Mouse (Mus musculus): ENCODE data around the gene Olfr97. TPM values are rescaled to one million over a fixed set of nuclear protein-coding genes. Genes with fewer than 3 reads are reported as not detected.

The Olfr97 gene
- polyA plus RNA-seq (2012; rRNA removed): not detected in 2 replicates

GRCm38 (mm10) chr17:37237230-37237629 lies at the start of gene Olfr97:
Olfr97 (minus strand) TSS chr17:37237330.

GRCm38 (mm10) chr17:37283360-37283759 lies 46.2 kb upstream of the Olfr97 start, which contains the start of gene Olfr99:
Olfr99 (minus strand) TSS chr17:37283460.

DNA sequence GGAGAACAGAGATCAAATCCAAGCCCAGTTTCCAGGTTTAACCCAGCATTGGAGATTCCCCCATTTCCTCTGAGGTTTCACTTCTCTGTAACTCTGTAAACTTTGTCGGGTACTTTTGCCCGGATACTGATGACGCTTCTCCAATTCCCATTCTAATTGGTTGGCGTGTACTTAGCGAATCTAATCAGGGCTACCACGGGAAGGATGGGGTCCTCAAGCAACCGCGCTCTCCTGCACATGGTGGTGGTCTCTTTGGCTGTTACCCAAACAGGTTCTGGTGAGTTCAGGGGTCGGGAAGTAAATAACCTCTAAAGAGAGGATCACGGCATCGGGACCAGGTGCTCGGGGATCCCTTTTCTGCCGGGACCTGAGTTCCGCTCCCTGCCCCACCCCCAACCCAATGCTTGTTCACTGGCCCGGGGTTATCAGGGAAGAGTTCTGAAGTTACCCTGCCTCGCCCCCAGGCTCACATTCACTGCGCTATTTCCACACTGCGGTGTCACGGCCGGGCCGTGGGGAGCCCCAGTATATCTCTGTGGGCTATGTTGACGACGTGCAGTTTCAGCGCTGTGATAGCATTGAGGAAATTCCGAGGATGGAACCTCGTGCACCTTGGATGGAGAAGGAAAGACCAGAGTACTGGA lies 33.0 kb upstream of the Olfr97 start, which contains the start of gene H2-M3:
TSS of gene H2-M3 (plus strand) at position 163 of the 644 bp plus-strand sequence.

DNA sequence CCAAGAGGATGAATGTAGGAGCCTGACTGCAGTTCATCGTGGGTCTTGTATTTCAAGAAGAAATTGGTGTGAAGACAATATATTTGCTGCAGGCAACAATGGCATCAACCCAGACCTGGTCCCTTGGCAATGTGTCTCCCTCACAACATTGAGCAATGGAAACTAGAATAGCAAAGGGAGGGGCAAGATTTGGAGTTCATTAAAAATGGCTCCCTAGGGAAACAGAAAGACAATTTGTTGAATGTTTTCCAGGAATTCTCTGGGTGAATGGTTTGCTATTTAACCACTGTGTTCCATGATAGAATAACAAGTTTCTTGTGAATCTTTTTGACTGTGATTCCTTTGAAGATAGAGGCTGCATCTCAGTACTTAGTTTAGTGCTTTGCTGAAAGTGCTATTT lies 26.5 kb upstream of the Olfr97 start, which contains the start of gene Olfr98:
TSS of gene Olfr98 (minus strand) at position 124 of the 400 bp plus-strand sequence.

GRCm38 (mm10) chr17:37219846-37220245 lies 17.3 kb downstream of the Olfr97 start, which contains the start of gene Olfr96:
Olfr96 (plus strand) TSS chr17:37220146.

GRCm38 (mm10) chr17:37213018-37213417 lies 24.1 kb downstream of the Olfr97 start, which contains the start of gene Olfr95:
Olfr95 (minus strand) TSS chr17:37213118.

GRCm38 (mm10) chr17:37200894-37201293 lies 36.2 kb downstream of the Olfr97 start, which contains the start of gene Olfr94:
Olfr94 (minus strand) TSS chr17:37200994.

GRCm38 (mm10) chr17:37193656-37194055 lies 43.5 kb downstream of the Olfr97 start, which contains the start of gene Ubd:
Ubd (plus strand) TSS chr17:37193892.

Other genes with a start within 250 kb of the Olfr97 start
- 0.09 and 0.10 TPM in 2 replicates for gene H2-M5, start 247.8 kb downstream of the Olfr97 start, polyA plus RNA-seq (2012; rRNA removed)
- gene Zfp57, start 236.2 kb downstream of the Olfr97 start, polyA plus RNA-seq (2012; rRNA removed): 4.1 and 4.7 TPM in 2 replicates
- not detected in 2 replicates for gene Mog, start 213.9 kb downstream of the Olfr97 start, polyA plus RNA-seq (2012; rRNA removed)
- 2.0 TPM in 2 replicates for gene Gabbr1, start 191.4 kb downstream of the Olfr97 start, polyA plus RNA-seq (2012; rRNA removed)
- not detected in 2 replicates for gene Olfr90, start 148.8 kb downstream of the Olfr97 start, polyA plus RNA-seq (2012; rRNA removed)
- not detected in 2 replicates for gene Olfr91, start 139.1 kb downstream of the Olfr97 start, polyA plus RNA-seq (2012; rRNA removed)
- not detected in 2 replicates for gene Olfr92, start 117.2 kb downstream of the Olfr97 start, polyA plus RNA-seq (2012; rRNA removed)
- gene Olfr93, start 75.8 kb downstream of the Olfr97 start, polyA plus RNA-seq (2012; rRNA removed): not detected in 2 replicates
- not detected in 2 replicates for gene Ubd, start 43.4 kb downstream of the Olfr97 start, polyA plus RNA-seq (2012; rRNA removed)
- not detected in 2 replicates for gene Olfr94, start 36.3 kb downstream of the Olfr97 start, polyA plus RNA-seq (2012; rRNA removed)
- gene Olfr95, start 24.2 kb downstream of the Olfr97 start, polyA plus RNA-seq (2012; rRNA removed): not detected in 2 replicates
- gene Olfr96, start 17.2 kb downstream of the Olfr97 start, polyA plus RNA-seq (2012; rRNA removed): not detected in 2 replicates
- not detected in 2 replicates for gene Olfr98, start 26.4 kb upstream of the Olfr97 start, polyA plus RNA-seq (2012; rRNA removed)
- gene H2-M3, start 32.9 kb upstream of the Olfr97 start, polyA plus RNA-seq (2012; rRNA removed): 0.87 and 1.1 TPM in 2 replicates
- not detected in 2 replicates for gene Olfr99, start 46.1 kb upstream of the Olfr97 start, polyA plus RNA-seq (2012; rRNA removed)
- not detected in 2 replicates for gene Olfr101, start 67.0 kb upstream of the Olfr97 start, polyA plus RNA-seq (2012; rRNA removed)
- not detected in 2 replicates for gene Olfr102, start 79.7 kb upstream of the Olfr97 start, polyA plus RNA-seq (2012; rRNA removed)
- not detected in 2 replicates for gene Olfr103, start 102.4 kb upstream of the Olfr97 start, polyA plus RNA-seq (2012; rRNA removed)
- not detected in 2 replicates for gene Olfr104-ps, start 122.3 kb upstream of the Olfr97 start, polyA plus RNA-seq (2012; rRNA removed)
- gene Olfr105-ps, start 141.7 kb upstream of the Olfr97 start, polyA plus RNA-seq (2012; rRNA removed): not detected in 2 replicates
- not detected in 2 replicates for gene Olfr106-ps, start 153.1 kb upstream of the Olfr97 start, polyA plus RNA-seq (2012; rRNA removed)
- not detected in 2 replicates for gene Olfr107, start 161.9 kb upstream of the Olfr97 start, polyA plus RNA-seq (2012; rRNA removed)
- not detected in 2 replicates for gene Olfr108, start 208.2 kb upstream of the Olfr97 start, polyA plus RNA-seq (2012; rRNA removed)
- not detected in 2 replicates for gene Olfr109, start 221.6 kb upstream of the Olfr97 start, polyA plus RNA-seq (2012; rRNA removed)
- gene H2-M2, start 246.2 kb upstream of the Olfr97 start, polyA plus RNA-seq (2012; rRNA removed): 0.02 TPM in 1 of 2 replicates, not detected in the other

All from liver, embryonic 14 days (tissue).